Mouse (Mus musculus): ENCODE results near the gene Olfr464. TPM values are rescaled to one million over a fixed set of nuclear protein-coding genes. Genes with fewer than 3 reads are reported as not detected.

The Olfr464 gene
- not detected in 2 replicates for polyA plus RNA-seq (2015; fragmentation: Nextera tagmentation; extraction: Ambion mirVana)

DNA sequence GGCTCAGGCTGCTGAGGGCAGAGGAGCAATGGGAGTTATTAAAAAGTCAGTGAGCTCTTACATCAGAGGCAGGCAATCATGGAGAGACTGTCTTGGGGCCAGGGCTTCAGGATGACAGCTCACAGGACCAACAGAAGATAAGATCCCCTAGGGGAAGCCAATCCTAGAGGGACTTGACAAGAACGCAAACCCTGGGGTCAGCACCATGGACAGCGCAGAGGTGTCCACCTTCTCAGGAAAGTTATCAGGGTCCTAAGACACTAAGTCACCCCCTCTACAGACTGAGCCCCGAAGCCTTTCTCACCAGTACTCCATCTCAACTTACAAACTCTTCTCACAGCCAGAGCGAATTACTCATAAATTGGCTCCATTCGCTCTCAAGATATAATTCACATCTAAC is at the start of gene Olfr464:
TSS of gene Olfr464 (minus strand) at position 2 of the 400 bp plus-strand sequence.
- Histone ChIP-seq H3K9ac (ENCODE audit: low read depth, low read length) (no peak within 1 kb of the TSS), H3K9me3 (ENCODE audit: control insufficient read depth, low read length) (no peaks in the 10 kb centered on the region), H3K4me2 (ENCODE audit: low read depth, low read length) (no peak within 1 kb of the TSS), H3K4me3 (ENCODE audit: low read length) (no peak within 1 kb of the TSS), H3K4me1 (ENCODE audit: control insufficient read depth, insufficient read depth, low read length) (no peaks in the 10 kb centered on the region), H3K27me3 (replicated peaks; ENCODE audit: control insufficient read depth, insufficient read depth, low read length) (no peaks in the 10 kb centered on the region), H3K36me3 (ENCODE audit: control insufficient read depth, insufficient read depth, low read length) (no peaks in the 10 kb centered on the region), H3K27ac (ENCODE audit: low read length) (no peak within 1 kb of the TSS)
- 32% methylated on average over 5 of the region's 5 CpGs for WGBS
- ATAC-seq, result no peak

DNA sequence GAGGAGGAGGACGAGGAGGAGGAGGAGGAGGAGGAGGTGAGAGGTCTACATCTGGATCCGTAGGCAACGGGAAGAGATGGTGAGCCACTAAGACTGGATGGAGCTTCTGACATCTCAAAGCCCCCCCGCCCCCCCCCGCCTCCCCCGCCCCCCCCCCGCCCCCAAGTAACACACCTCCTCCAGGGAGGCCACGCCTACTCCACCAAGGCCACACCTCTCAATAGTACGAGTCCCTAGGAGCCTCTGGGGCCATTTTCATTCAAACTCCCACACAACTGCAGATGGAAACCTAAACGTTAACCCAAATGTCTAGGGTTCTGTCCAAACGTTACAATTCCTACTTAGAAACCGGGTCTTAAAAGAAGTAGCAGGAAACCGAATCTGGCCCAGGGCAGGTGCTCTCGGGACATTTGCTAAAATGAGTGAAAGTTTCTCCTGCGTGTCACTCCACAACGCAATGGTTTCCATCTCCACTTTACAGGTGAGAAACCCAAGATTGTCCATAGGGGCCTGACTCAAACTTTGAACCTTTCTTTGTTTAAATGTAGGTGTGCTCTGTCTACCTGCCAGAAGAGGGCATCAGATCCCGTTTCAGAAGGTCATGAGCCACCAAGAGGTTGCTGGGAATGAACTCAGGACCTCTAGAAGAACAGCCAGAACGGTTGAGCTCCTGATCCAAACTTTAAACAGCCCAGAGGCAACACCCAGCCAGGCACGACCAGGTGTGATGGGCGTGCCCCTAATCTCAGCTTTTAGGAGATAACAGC is 47.8 kb upstream of the Olfr464 start:
- Histone ChIP-seq H3K27me3 (replicated peaks; ENCODE audit: control insufficient read depth, insufficient read depth, low read length) (no peaks in the 10 kb centered on the region), H3K9me3 (ENCODE audit: control insufficient read depth, low read length) (no peaks in the 10 kb centered on the region), H3K4me2 (ENCODE audit: low read depth, low read length) (peak overlapping the region; percentile 64; the same call in 1 of the 2 replicates), H3K4me1 (ENCODE audit: control insufficient read depth, insufficient read depth, low read length) (peaks cover 9% of the 10 kb centered on the region; the same call in 1 of the 2 replicates), H3K27ac (ENCODE audit: low read length) (no peak overlapping the region), H3K4me3 (ENCODE audit: low read length) (no peak overlapping the region), H3K36me3 (ENCODE audit: control insufficient read depth, insufficient read depth, low read length) (no peaks in the 10 kb centered on the region), H3K9ac (ENCODE audit: low read depth, low read length) (no peak overlapping the region)
- ATAC-seq, result peak; percentile 52; the same call in 1 of the 2 replicates
- WGBS, result 15% methylated on average over 17 of the region's 20 CpGs

DNA sequence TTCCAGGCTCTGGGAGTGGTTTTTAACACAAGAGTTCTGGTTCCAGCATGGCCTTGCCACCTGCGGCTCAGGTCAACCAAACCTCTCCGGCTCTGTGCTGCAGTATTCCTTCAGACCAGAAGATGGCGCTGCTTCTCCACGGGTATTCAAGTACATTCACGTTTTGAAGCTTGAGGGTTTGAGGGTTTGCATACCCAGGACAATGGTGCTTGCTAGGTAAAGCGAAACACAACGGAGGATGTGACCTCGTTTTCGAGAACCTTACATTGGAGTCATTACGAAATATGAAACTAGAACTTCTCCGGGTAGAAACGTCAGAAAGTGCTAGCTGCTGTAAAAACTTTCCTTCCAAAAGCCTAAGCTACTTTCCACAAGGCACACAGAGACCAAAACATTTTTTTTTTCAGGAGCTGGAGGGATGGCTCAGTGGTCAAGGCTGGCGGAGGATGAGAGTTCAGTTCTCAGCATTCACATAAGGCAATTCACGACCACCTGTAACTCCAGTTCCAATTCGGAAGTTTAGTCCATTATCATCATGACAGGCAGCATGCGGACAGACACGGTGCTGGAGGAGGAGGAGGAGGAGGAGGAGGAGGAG is 47.0 kb upstream of the Olfr464 start:
- ATAC-seq, result peak; percentile 39; the same call in 1 of the 2 replicates
- Histone ChIP-seq H3K4me1 (ENCODE audit: control insufficient read depth, insufficient read depth, low read length) (peaks cover 9% of the 10 kb centered on the region; the same call in 1 of the 2 replicates), H3K36me3 (ENCODE audit: control insufficient read depth, insufficient read depth, low read length) (no peaks in the 10 kb centered on the region), H3K9ac (ENCODE audit: low read depth, low read length) (no peak overlapping the region), H3K27me3 (replicated peaks; ENCODE audit: control insufficient read depth, insufficient read depth, low read length) (no peaks in the 10 kb centered on the region), H3K4me2 (ENCODE audit: low read depth, low read length) (peak overlapping the region; percentile 64), H3K4me3 (ENCODE audit: low read length) (peak overlapping the region; percentile 34), H3K27ac (ENCODE audit: low read length) (no peak overlapping the region), H3K9me3 (ENCODE audit: control insufficient read depth, low read length) (no peaks in the 10 kb centered on the region)
- 3% methylated on average over 17 of the region's 17 CpGs for WGBS

DNA sequence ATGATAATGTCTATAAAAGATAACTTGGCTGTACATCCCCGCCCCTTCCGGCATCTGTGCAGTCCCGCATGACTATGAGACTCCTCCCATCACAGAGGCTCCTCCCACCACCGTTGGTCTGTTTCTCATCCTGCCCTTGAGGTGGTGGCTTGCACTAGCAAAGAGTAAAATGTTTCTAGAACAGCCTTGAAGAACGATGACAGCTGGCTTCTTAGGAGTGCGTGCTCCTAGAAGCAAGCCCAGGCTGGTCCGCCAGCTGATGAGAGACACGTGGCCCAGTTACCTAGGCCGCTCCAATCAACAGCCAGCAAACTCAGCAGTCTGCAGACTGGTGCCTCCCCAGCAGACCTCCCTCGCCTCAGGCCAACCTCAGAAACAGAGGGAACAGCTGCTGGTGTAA is 45.4 kb upstream of the Olfr464 start:
- Histone ChIP-seq H3K36me3 (ENCODE audit: control insufficient read depth, insufficient read depth, low read length) (no peaks in the 10 kb centered on the region), H3K4me1 (ENCODE audit: control insufficient read depth, insufficient read depth, low read length) (peaks cover 9% of the 10 kb centered on the region; the same call in 1 of the 2 replicates), H3K4me2 (ENCODE audit: low read depth, low read length) (no peak overlapping the region), H3K27ac (ENCODE audit: low read length) (no peak overlapping the region), H3K27me3 (replicated peaks; ENCODE audit: control insufficient read depth, insufficient read depth, low read length) (no peaks in the 10 kb centered on the region), H3K4me3 (ENCODE audit: low read length) (no peak overlapping the region), H3K9me3 (ENCODE audit: control insufficient read depth, low read length) (no peaks in the 10 kb centered on the region), H3K9ac (ENCODE audit: low read depth, low read length) (no peak overlapping the region)
- ATAC-seq, result 0 out of 2 replicates have a peak, but pooled peaks have one; percentile 12
- 34% methylated on average over 10 of the region's 10 CpGs for WGBS

DNA sequence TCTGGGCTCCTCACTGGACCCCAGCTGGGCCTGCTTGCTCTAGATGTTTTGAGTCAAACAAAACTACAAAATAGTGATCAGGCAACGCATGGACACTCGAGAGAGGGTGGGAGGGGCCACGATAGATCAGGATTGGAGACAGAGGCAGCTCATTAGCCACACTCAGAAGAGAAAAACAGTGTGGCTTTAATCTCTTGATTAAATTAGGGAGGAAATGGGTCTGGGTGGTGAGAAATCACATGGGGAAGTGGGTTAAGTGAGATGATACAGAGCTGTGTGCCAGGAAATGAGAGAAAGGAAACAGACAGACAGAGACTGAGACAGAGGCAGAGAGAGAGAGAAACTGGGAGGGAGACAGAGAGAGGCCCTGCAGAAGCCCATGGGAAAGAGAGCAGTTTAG is 44.5 kb upstream of the Olfr464 start:
- no peak for ATAC-seq
- no peaks in the 10 kb centered on the region for H3K36me3 ChIP-seq (ENCODE audit: control insufficient read depth, insufficient read depth, low read length)

DNA sequence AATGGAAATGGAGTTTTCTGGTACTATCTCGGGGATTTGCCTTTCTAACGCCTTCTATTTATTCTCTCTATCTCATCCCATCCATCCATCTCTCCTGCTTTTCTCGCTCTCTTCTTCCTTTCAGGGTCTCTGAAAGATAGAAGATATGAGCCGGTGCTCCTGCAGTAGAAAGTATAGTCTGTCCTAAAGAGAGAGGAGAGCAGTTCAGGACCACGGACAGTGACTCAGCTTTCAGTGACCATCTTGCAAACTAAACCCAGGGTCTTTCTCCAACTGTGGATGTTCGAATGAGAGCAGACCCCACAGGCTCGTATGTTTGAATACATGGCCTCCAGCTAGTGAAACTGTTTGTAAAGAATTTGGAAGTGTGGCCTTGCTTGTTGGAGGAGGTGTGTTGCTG is 36.3 kb upstream of the Olfr464 start:
- ATAC-seq, result no peak
- H3K4me1 ChIP-seq (ENCODE audit: control insufficient read depth, insufficient read depth, low read length), result no peaks in the 10 kb centered on the region
- no peak overlapping the region for H3K4me2 ChIP-seq (ENCODE audit: low read depth, low read length)
- H3K9me3 ChIP-seq (ENCODE audit: control insufficient read depth, low read length), result no peaks in the 10 kb centered on the region
- WGBS, result 35% methylated on average over 7 of the region's 7 CpGs
- H3K9ac ChIP-seq (ENCODE audit: low read depth, low read length), result no peak overlapping the region
- H3K36me3 ChIP-seq (ENCODE audit: control insufficient read depth, insufficient read depth, low read length), result no peaks in the 10 kb centered on the region
- no peaks in the 10 kb centered on the region for H3K27me3 ChIP-seq (replicated peaks; ENCODE audit: control insufficient read depth, insufficient read depth, low read length)
- H3K27ac ChIP-seq (ENCODE audit: low read length), result no peak overlapping the region
- no peak overlapping the region for H3K4me3 ChIP-seq (ENCODE audit: low read length)

More for the DNA sequence above, 44.5 kb upstream of the Olfr464 start:
- no peaks in the 10 kb centered on the region for H3K9me3 ChIP-seq (ENCODE audit: control insufficient read depth, low read length)
- WGBS, result 52% methylated on average over 3 of the region's 3 CpGs
- no peak overlapping the region for H3K4me3 ChIP-seq (ENCODE audit: low read length)
- H3K27ac ChIP-seq (ENCODE audit: low read length), result no peak overlapping the region
- no peaks in the 10 kb centered on the region for H3K27me3 ChIP-seq (replicated peaks; ENCODE audit: control insufficient read depth, insufficient read depth, low read length)
- H3K4me1 ChIP-seq (ENCODE audit: control insufficient read depth, insufficient read depth, low read length), result peaks cover 9% of the 10 kb centered on the region; the same call in 1 of the 2 replicates
- no peak overlapping the region for H3K4me2 ChIP-seq (ENCODE audit: low read depth, low read length)
- no peak overlapping the region for H3K9ac ChIP-seq (ENCODE audit: low read depth, low read length)

DNA sequence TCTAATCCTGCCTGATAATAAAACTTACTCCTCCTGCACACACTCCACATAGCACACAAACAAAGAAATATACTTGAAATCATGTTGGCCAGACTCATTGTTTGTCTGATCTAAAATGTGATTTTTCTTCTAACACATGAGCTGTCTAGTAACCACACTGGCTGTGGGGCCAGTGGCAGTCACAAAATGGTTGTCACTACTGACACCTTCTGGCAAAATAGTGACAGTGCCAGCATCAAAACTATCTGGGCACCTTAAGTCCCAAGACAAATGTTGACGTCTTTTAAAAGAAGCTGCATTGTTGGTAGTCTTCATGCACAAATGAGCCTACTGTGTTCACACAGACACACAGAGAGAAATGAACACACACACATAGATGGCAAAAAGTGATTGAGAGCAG is 34.4 kb upstream of the Olfr464 start:
- Histone ChIP-seq H3K27ac (ENCODE audit: low read length) (no peak overlapping the region), H3K36me3 (ENCODE audit: control insufficient read depth, insufficient read depth, low read length) (no peaks in the 10 kb centered on the region), H3K9me3 (ENCODE audit: control insufficient read depth, low read length) (no peaks in the 10 kb centered on the region), H3K27me3 (replicated peaks; ENCODE audit: control insufficient read depth, insufficient read depth, low read length) (no peaks in the 10 kb centered on the region), H3K9ac (ENCODE audit: low read depth, low read length) (no peak overlapping the region), H3K4me3 (ENCODE audit: low read length) (no peak overlapping the region), H3K4me1 (ENCODE audit: control insufficient read depth, insufficient read depth, low read length) (no peaks in the 10 kb centered on the region), H3K4me2 (ENCODE audit: low read depth, low read length) (no peak overlapping the region)
- 3% methylated on average over 1 of the region's 1 CpGs for WGBS
- ATAC-seq, result no peak

DNA sequence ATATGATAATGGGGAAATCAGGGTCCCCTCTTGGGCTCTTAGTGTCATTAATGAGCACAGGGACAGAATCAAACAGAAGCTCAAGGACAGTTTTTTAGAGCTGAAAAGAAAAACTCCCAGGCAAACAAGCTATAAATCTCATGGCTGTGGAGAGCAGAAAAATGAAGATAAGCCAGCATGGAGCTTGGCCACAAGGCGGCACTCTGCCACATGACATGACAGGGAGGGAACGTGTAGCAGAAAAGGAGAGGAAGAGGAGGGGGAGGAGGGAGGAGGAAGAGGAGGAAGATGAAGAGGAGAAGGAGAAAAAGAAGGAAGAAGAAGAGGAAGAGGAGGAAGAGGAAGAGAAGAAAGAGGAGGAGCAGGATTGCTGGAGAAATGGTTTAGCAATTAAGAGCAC is 29.2 kb upstream of the Olfr464 start:
- no peaks in the 10 kb centered on the region for H3K4me1 ChIP-seq (ENCODE audit: control insufficient read depth, insufficient read depth, low read length)
- H3K9me3 ChIP-seq (ENCODE audit: control insufficient read depth, low read length), result no peaks in the 10 kb centered on the region
- no peak overlapping the region for H3K27ac ChIP-seq (ENCODE audit: low read length)
- 0% methylated on average over 2 of the region's 2 CpGs for WGBS
- H3K36me3 ChIP-seq (ENCODE audit: control insufficient read depth, insufficient read depth, low read length), result no peaks in the 10 kb centered on the region
- no peak for ATAC-seq
- H3K27me3 ChIP-seq (replicated peaks; ENCODE audit: control insufficient read depth, insufficient read depth, low read length), result no peaks in the 10 kb centered on the region
- H3K4me3 ChIP-seq (ENCODE audit: low read length), result no peak overlapping the region
- no peak overlapping the region for H3K4me2 ChIP-seq (ENCODE audit: low read depth, low read length)
- H3K9ac ChIP-seq (ENCODE audit: low read depth, low read length), result no peak overlapping the region

DNA sequence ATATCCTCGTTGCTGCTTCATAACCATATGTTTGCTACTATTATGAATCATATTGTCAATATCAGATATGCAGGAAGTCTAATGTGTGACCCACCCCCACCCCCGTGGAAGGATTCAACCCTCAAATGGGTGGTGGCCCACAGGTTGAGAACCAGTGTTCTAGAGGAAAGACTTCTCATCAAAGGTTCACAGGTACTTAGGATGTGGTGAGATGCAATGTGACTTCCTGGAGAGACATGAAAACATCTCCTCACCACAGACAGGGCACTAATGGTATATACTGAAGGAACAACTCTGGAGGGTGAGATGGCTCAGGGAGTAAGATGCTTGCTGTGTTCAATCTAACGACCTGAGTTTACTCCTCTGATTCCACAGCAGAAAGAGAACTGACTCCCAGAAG is 14.7 kb upstream of the Olfr464 start:
- no peak for ATAC-seq
- Histone ChIP-seq H3K9ac (ENCODE audit: low read depth, low read length) (no peak overlapping the region), H3K27me3 (replicated peaks; ENCODE audit: control insufficient read depth, insufficient read depth, low read length) (no peaks in the 10 kb centered on the region), H3K4me1 (ENCODE audit: control insufficient read depth, insufficient read depth, low read length) (no peaks in the 10 kb centered on the region), H3K9me3 (ENCODE audit: control insufficient read depth, low read length) (no peaks in the 10 kb centered on the region), H3K4me2 (ENCODE audit: low read depth, low read length) (no peak overlapping the region), H3K36me3 (ENCODE audit: control insufficient read depth, insufficient read depth, low read length) (no peaks in the 10 kb centered on the region), H3K27ac (ENCODE audit: low read length) (no peak overlapping the region), H3K4me3 (ENCODE audit: low read length) (no peak overlapping the region)
- 78% methylated on average over 3 of the region's 3 CpGs for WGBS
